Mouse (Mus musculus) embryonic fibroblast, embryonic 13.5 days (primary cell): ENCODE measurements around the gene Neurl1b.

Experiments
- CTCF ChIP-seq: IDR thresholded peaks from 2 replicates; pipeline ENCODE4 v1.5.1; 2011; ENCODE audit warnings: mild to moderate bottlenecking, control low read depth, low read length, moderate library complexity, borderline replicate concordance; ENCODE audit not compliant: insufficient read depth
- POLR2A ChIP-seq: IDR thresholded peaks from 2 replicates; pipeline ENCODE4 v1.6.1; 2011; ENCODE audit warnings: low read depth, mild to moderate bottlenecking, control low read depth, low read length, moderate library complexity

- no peak for TF ChIP-seq POLR2A
- TF ChIP-seq CTCF, result no peak
These were observed 25.4 kb upstream of the Neurl1b start for GRCm38 (mm10) chr17:26389241-26389640.
